Mouse (Mus musculus): ENCODE results near the gene AI593442.

The AI593442 gene

DNA sequence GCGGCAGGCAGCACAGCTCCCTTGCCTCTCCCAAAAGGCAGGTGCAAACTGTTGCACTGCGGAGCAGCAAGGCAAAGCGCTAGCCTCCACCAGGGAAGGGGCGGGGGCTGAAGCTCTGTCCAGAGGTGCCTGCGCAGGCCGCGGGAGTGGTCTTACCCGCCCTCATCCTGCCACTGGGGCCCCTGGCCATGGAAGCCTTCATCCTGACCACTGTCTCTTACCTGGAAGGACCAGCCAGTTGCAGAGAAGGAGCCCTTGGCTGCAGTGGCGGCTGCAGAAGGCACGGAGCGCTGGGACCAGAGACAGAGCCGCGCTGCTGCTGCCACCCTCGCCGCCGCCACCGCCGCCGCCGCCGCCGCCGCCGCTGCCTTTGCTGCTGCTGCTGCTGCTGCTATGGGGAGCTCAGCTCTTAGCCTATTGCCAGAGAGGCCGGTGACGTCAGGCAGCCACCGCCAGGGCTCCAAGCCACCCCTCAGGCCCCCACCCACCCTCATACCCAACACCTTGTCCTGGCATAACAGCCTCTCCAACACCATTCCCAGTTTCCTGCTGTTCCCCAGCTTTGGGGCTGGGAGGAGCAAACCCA, at the start of gene AI593442:
AI593442 (minus strand) TSS at position 419 of the 586 bp plus-strand sequence.
- peak; percentile 45 for DNase-seq (ENCODE audit: low read depth, low spot score)

DNA sequence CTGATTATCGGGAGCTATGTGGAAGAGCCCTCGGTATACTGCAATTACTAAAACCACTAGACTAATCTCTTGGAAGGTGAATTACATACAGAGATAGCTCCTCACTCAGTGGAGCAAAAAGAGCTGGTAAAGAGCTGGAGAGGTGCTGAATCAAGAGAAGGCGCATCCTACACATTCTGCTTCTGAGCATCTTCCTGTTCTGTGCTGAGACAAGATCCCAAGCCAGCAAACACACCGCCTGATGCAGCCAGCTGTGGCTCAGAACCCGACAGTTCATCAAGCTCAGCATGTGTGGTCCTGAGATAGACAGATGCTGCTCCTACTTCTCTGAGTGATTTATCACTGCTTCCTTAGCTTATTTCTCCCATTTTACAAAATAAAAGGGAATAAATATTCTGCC, 49.2 kb upstream of the AI593442 start:
- DNase-seq (ENCODE audit: low read depth, low spot score): no peak

DNA sequence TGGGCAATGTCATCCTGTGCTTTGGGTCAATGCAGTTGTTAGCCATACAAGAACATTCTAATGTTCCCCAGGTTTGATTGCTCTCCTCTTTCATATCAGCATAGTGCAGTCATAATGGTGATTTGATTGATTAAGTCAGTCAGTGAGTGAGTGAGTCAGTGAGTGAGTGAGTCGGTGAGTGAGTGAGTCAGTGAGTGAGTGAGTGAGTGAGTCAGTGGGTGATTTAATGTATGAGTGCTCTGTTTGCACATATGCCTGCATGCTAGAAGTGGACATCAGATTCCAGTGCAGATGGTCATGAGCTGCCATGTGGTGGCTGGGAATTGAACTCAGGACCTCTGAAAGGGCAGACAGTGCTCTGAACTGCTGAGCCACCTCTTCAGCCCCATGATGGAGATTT, 43.0 kb upstream of the AI593442 start:
- DNase-seq (ENCODE audit: low read depth, low spot score): no peak

DNA sequence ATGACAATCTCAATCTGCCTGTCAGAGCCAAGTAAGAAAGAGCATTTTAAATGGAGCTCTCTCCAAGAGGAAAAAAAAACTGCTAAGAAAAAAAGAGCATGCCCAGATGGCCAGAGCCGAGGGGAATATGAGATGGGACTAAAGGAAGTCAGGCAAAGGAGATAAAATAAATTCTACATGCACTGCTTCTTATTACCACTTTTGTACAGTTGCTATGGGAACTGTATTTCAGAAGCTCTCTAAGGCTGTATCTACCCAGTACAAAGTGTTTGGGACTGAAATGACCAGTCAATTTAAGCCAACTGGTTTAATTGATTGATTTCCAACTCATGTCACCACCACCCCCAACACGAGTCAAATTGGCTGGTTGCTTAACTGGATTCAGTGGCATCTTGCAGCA, 40.0 kb upstream of the AI593442 start:
- no peak for DNase-seq (ENCODE audit: low read depth, low spot score)

DNA sequence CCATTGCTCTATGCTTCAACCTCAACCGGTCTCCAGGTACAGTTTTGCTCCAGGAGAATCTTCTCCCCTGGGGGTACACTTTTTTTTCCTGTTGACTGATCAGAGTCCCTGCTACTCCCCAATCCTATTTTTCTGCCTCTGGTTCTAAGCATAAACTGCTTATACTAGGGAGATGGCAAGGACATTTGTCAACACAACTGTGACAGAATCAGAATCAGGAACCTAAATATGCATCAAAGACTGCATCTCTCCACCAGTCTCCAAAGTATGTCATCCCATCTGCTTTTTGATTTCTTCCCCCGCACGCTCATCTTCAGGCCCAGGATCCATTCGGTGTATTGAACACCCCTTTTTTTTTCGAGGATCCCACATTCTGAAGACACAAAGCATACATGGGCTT, 456 bp upstream of the AI593442 start:
- DNase-seq (ENCODE audit: low read depth, low spot score): no peak

DNA sequence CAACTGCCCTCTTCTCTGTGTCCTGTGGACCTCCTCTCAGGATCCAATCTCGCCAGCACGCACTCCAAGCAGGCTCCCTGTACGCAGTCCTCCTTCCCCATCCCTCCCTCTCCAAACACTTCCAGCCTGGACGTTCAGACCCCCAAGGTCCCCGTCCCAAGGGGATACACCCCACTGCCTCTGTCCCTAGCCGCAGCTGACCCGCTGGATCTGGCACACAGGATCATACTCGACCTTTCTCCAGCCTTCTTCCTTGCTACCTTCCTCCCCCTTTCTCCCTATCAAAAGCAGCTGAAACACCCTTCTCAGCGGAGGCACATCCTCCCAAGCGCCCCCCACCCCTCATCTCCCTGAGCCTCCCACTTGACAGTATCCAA, 753 bp downstream of the AI593442 start:
- no peak for DNase-seq (ENCODE audit: low read depth, low spot score)

DNA sequence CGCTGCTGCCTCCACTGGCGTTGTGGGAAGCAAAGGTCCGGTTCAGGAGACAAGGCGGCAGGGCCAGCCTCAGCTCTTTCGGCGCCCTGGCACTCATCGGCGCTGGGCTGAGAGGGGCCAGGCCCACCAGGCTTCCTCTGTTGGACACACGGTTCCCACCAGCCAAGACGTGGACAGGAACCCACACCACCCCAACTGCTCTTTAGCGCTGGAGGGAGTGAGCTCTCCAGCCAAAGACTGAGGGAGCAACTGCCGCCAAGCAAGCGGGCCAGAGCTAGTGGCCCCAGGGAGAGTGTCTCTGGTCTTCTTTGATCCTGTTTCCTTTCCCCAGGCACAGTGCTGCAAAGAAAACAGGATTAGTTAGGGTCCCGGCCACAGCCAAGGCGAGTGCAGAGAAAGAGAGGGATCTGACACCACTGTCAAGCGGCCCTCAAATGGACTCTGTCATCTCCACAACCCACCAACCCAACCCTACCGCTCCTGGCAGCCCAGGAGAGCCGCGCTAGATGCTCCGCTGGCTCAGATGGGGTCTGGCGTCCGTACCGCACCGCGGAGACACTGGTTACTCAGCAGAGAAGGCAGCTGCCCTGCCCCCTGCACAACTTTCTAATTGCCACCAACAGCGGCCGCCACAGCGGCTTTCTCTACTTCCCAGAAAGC, 1.3 kb downstream of the AI593442 start:
- peak; percentile 12 for DNase-seq (ENCODE audit: low read depth, low spot score)

DNA sequence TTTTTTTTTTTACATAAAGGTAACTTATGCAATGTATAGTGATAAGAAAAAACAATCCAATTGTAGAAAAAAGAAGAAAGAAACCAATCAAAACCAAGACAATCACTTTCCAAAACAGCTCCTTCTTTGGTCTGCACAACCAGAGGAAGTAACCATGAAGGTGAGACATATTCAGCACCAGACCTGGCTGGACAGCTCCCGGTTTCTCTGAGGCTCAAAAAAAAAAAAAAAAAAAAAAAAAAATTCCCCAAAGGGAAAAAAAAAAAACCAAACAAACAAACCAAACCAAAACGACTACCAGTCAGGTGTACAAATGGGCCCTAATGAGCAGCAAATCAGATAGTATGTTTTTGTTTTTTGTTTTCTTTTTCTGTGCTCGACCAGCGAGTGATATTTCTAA, 3.0 kb downstream of the AI593442 start:
- DNase-seq (ENCODE audit: low read depth, low spot score): peak; percentile 66

DNA sequence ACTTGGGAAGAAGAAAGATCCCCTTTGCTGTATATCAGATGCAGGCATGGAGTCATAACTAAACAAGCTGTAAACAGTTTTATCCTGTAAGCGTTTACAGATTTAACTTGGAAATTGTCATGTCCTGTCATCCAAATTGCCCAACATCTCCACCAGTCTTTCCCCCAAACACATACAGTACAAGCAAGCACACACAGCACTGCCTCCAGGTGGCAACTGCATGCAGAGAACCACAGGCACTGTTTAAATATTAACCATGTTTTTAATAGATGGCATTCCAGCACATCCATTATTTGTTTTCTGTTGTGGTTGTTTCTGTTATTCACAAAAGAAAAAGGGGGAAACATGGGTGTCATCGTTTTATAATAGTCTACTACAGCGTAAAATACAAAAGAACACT, 3.6 kb downstream of the AI593442 start:
- DNase-seq (ENCODE audit: low read depth, low spot score): no peak

DNA sequence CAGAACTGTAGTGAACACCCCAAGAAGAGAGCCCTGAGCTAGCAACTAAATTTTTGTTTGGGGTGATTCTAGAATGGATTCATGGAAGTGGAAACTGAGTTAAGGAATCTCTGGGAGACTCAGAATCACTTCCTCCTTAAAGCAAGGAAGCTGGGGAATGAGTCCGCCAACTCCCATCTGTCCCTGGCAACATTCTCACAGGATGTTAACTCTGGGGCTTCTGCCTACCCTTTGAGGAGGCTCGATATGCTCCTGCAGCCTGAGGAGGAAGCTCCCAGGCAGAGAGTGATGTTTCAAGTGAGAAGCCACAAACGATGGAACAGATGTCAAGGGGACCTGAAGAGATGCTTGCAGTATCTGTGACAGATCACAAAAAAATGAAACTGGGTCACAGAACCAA, 18.2 kb downstream of the AI593442 start:
- no peak for DNase-seq (ENCODE audit: low read depth, low spot score)

DNA sequence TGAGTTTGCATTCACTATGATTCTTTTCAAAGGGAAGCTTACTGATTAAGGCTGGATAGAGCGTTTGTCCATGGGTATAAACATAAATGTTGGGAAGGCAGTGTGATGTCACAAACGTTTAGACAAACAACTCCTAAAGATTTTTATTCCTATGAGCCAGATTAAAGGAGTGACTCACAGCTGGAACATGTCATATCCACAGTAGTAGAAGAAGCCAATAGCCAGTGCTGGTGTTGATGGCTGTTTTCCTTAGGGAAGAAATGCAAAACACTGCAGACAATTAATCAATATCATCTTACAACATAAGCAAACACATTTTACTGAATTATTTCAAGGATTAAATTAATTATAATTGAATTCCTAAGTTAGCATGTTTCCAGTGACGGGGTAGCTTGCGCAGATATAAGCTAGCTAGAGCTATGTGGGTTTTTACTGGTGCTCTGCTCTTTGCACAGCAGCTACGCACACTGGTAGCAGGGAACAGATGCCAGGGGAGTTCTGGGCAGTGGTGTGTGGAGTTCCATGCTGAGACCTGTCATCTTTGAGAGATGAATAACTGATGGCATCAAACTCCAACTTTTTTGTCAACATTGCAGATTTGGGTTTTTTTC, 29.1 kb downstream of the AI593442 start:
- DNase-seq (ENCODE audit: low read depth, low spot score): no peak

DNA sequence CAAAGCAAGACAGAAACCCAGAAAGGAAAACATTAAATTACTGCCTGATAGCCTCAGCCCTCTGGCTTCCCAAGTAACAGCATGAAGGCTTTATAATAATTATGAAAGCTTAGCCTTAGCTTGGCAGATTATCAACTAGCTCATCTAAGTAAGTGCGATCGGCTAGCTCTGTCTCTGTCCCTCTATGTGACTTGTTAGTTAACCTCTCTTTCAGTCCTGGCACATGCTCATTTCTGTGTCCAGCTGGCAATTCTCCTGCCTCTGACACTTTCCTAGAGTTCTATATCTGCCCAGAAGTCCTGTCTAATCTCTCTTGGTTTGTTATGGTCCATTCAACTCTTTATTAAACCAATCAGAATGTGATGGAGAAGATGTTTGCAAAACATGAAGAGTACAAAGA, 34.3 kb downstream of the AI593442 start:
- no peak for DNase-seq (ENCODE audit: low read depth, low spot score)

DNA sequence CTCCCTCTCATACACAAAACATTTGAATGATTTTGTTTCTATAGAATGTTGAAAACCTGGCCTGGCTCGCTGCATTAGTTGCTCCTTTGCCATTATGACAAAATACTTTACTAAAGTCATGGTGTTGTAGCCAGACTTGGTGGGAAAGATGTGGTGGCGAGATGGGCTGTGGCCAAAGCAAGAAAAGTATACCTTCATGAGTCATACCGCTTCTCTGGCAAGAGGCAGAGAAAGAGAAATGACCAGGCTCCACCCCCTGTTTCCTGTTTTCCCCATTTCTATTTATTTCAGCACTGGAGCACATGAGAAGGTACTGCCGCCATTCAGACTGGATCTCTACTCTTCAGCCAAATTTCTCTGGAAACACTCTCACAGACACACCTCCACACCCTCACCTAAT, 35.0 kb downstream of the AI593442 start:
- DNase-seq (ENCODE audit: low read depth, low spot score): no peak

DNA sequence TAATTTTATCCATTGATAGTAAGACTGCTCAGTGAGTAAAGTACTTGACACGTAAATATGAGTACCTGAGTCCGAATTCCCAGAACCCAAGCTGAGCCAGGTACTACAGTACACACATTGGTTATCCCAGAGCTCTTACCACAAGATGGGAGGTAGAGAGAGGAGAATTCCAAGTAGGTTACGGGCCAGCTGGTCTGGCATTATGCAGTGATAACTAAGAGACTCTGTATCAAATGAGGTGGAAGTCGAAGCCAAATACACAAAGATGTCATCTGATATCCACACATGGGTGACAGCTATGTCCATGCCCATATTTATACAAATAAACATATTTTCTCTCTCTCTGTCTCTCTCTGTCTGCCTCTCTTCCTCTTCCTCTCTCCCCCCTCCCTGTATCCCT, 35.4 kb downstream of the AI593442 start:
- DNase-seq (ENCODE audit: low read depth, low spot score): no peak

DNA sequence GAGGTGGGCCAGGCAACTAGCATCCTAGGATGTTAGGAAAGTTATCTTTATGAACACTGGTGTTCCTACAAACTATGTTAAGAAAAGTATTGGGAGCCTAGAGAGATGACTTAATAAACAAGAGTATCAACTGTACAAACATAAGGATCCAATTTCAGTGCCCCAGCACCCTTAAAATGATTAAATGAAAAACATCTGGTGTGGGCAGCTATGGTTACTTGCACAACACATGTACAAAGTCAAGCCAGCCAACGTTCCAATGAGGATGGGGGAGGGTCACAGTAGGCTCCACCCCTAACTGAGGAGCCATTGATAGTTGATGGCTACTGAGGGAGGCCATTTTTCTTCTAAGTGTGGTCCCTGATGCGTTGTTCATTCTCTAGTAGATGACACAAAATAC, 43.6 kb downstream of the AI593442 start:
- DNase-seq (ENCODE audit: low read depth, low spot score): peak; percentile 14

DNA sequence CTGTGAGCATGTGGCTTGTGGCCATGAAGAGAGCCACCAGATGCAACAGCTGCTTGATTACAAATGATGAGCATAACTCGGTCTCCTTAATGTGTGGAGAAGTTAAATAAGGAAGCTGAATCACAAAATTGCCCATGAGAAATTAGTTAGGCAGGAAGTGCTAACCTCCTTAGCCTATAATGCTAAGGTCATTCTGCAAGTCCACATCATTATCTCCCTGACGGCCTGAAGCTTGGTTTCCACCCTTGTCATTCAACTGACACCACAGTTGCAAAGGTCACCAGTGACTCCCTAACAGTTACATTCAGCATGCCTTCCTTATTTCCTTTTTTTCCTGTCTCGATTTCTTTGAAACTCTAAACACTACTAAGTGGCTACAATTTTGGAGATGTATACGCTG, 55.7 kb downstream of the AI593442 start:
- no peak for DNase-seq (ENCODE audit: low read depth, low spot score)

All from mesoderm, embryonic 11.5 days (tissue).